ENCODE assay signal across 11 mouse cellular contexts in the genomic region with DNA sequence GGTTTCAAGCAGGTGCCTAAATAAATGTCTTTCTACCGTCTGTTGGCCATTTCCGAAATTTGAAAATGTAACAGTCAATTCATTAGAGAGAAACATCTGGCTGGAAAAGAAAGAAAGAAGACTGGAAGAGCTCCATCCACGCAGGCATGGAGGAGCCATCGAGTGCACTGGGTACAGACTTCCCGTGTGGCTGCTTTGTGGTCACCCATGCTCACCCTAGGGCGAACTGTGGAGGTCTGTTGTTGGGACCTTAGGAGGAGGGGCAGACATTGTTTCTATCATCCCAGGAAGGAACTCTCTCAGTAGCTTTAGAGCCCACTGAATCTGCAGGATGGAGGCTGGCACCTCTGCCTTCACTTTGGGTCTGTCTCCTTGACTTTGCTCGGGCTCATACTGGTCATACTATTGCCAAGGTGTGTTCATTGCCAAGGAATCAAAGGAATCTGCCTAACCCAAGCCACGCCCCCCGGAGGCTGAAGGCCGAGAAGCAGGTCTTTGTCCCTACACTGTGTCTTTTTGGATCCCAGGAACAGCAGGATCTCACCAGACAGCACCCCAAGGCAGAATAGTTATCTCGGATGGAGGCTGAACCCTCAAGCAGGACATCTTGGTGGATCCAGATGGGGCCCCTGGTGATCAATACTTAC.
"Had no signal": no experiment of that assay in that cellular context is flagged by ENCODE, and none has a peak within 500 bp of the region (broad histone marks: within the 10 kb centered on the region; RNA-seq: fewer than 3 reads in every experiment).

No protein-coding gene starts in this region.

- ATAC-seq: inflammation-experienced regulatory T-cells, adult 6 months; intestine, embryonic 16.5 days; liver, embryonic 12.5 days had no signal

- DNase-seq: layer of hippocampus, adult 9-11 months; liver; lung, adult 18-20 months; lung, postnatal 10 days; lung, postnatal 36 days; midbrain, embryonic 14.5 days; right cerebral cortex, postnatal 4 days; thymus, postnatal 25 days had no signal
